Mouse (Mus musculus): ENCODE data around the gene Fam50a. TPM values are rescaled to one million over a fixed set of nuclear protein-coding genes. Genes with fewer than 3 reads are reported as not detected.
"Not testable (repeated sequence)": the region's sequence is repeated elsewhere in the genome, so short reads cannot be mapped to it uniquely, and the experiment has no call there.

Fam50a gene
- polyA plus RNA-seq, 1 experiment: 50.7 TPM

GRCm38 (mm10) chrX:74353467-74353770, 40.6 kb downstream of the Fam50a start, which contains the start of gene Lage3:
Gene Lage3 (minus strand): TSS chrX:74353618.
- H3K4me1 ChIP-seq (ENCODE audit: control insufficient read depth, insufficient read depth, low read length): no peaks in the 10 kb centered on the region
- peak within 1 kb of the TSS; percentile 91 for H3K4me3 ChIP-seq (replicated peaks; ENCODE audit: insufficient read depth, low read depth, low read length)
- 2% methylated on average over 11 of the region's 22 CpGs for WGBS
- peak within 1 kb of the TSS; percentile 34; the same call in 1 of the 2 replicates for H3K27ac ChIP-seq (ENCODE audit: insufficient read depth, low read length)
- TF ChIP-seq POLR2A (IDR thresholded peaks at IDR 0.05; ENCODE audit: borderline replicate concordance, insufficient read depth, low read length) (peak; percentile 76; the same call in 1 of the 2 replicates), CTCF (IDR thresholded peaks at IDR 0.05; ENCODE audit: borderline replicate concordance, insufficient read depth, low read depth, low read length) (no peak)
- peak; percentile 83 to 85 for DNase-seq
- H3K27me3 ChIP-seq (ENCODE audit: control insufficient read depth, insufficient read depth, low read length): no peaks in the 10 kb centered on the region

- not testable (repeated sequence) for DNase-seq; H3K27ac ChIP-seq (ENCODE audit: insufficient read depth, low read length); H3K4me3 ChIP-seq (replicated peaks; ENCODE audit: insufficient read depth, low read depth, low read length); H3K4me1 ChIP-seq (ENCODE audit: control insufficient read depth, insufficient read depth, low read length); H3K27me3 ChIP-seq (ENCODE audit: control insufficient read depth, insufficient read depth, low read length)
- 86% methylated on average over 3 of the region's 3 CpGs for WGBS
Observed at GRCm38 (mm10) chrX:74357069-74357468, 44.2 kb downstream of the Fam50a start.

GRCm38 (mm10) chrX:74359171-74359570, 46.3 kb downstream of the Fam50a start:
- 47% methylated on average over 11 of the region's 11 CpGs for WGBS
- H3K4me1 ChIP-seq (ENCODE audit: control insufficient read depth, insufficient read depth, low read length): no peaks in the 10 kb centered on the region
- no peak overlapping the region for H3K4me3 ChIP-seq (replicated peaks; ENCODE audit: insufficient read depth, low read depth, low read length)
- no peak for DNase-seq
- no peaks in the 10 kb centered on the region for H3K27me3 ChIP-seq (ENCODE audit: control insufficient read depth, insufficient read depth, low read length)
- no peak overlapping the region for H3K27ac ChIP-seq (ENCODE audit: insufficient read depth, low read length)
- no peak for TF ChIP-seq CTCF (IDR thresholded peaks at IDR 0.05; ENCODE audit: borderline replicate concordance, insufficient read depth, low read depth, low read length)
- TF ChIP-seq POLR2A (IDR thresholded peaks at IDR 0.05; ENCODE audit: borderline replicate concordance, insufficient read depth, low read length): no peak

GRCm38 (mm10) chrX:74367512-74367911, 54.7 kb downstream of the Fam50a start:
- H3K27ac ChIP-seq (ENCODE audit: insufficient read depth, low read length): peak overlapping the region; percentile 33; the same call in 1 of the 2 replicates
- WGBS: 20% methylated on average over 10 of the region's 10 CpGs
- TF ChIP-seq CTCF (IDR thresholded peaks at IDR 0.05; ENCODE audit: borderline replicate concordance, insufficient read depth, low read depth, low read length): no peak
- TF ChIP-seq POLR2A (IDR thresholded peaks at IDR 0.05; ENCODE audit: borderline replicate concordance, insufficient read depth, low read length): no peak
- H3K4me1 ChIP-seq (ENCODE audit: control insufficient read depth, insufficient read depth, low read length): no peaks in the 10 kb centered on the region
- H3K4me3 ChIP-seq (replicated peaks; ENCODE audit: insufficient read depth, low read depth, low read length): peak overlapping the region; percentile 80
- no peak for DNase-seq
- no peaks in the 10 kb centered on the region for H3K27me3 ChIP-seq (ENCODE audit: control insufficient read depth, insufficient read depth, low read length)

- Histone ChIP-seq H3K4me1 (ENCODE audit: control insufficient read depth, insufficient read depth, low read length) (no peaks in the 10 kb centered on the region), H3K27me3 (ENCODE audit: control insufficient read depth, insufficient read depth, low read length) (no peaks in the 10 kb centered on the region), H3K4me3 (replicated peaks; ENCODE audit: insufficient read depth, low read depth, low read length) (peak overlapping the region; percentile 80), H3K27ac (ENCODE audit: insufficient read depth, low read length) (peak overlapping the region; percentile 75; the same call in 1 of the 2 replicates)
- TF ChIP-seq CTCF (IDR thresholded peaks at IDR 0.05; ENCODE audit: borderline replicate concordance, insufficient read depth, low read depth, low read length) (peak; percentile 31; the same call in 1 of the 2 replicates), POLR2A (IDR thresholded peaks at IDR 0.05; ENCODE audit: borderline replicate concordance, insufficient read depth, low read length) (0 out of 2 replicates have a peak, but pooled peaks have one; percentile 16)
- WGBS: 6% methylated on average over 46 of the region's 49 CpGs
- DNase-seq: peak; percentile 74 to 75
Observed at GRCm38 (mm10) chrX:74368209-74368909, 55.5 kb downstream of the Fam50a start.

Other genes with a start within 250 kb of the Fam50a start
- 0.57 TPM in 1 of 2 replicates, not detected in the other for gene Opn1mw, start 185.6 kb upstream of the Fam50a start, polyA plus RNA-seq (2012; rRNA removed)
- 30.7 and 34.0 TPM in 2 replicates for gene Mecp2, start 177.7 kb upstream of the Fam50a start, polyA plus RNA-seq (2012; rRNA removed)
- gene Tex28, start 145.2 kb upstream of the Fam50a start, polyA plus RNA-seq (2012; rRNA removed): not detected in 2 replicates
- 0.05 TPM in 1 of 2 replicates, not detected in the other for gene Tktl1, start 135.8 kb upstream of the Fam50a start, polyA plus RNA-seq (2012; rRNA removed)
- gene Flna, start 63.2 kb upstream of the Fam50a start, polyA plus RNA-seq (2012; rRNA removed): 141 and 162 TPM in 2 replicates
- 49.0 and 53.6 TPM in 2 replicates for gene Emd, start 58.3 kb upstream of the Fam50a start, polyA plus RNA-seq (2012; rRNA removed)
- gene Rpl10, start 42.2 kb upstream of the Fam50a start, polyA plus RNA-seq (2012; rRNA removed): 511 and 570 TPM in 2 replicates
- gene Taz, start 31.1 kb upstream of the Fam50a start, polyA plus RNA-seq (2012; rRNA removed): 99.4 and 100 TPM in 2 replicates
- gene Dnase1l1, start 30.7 kb upstream of the Fam50a start, polyA plus RNA-seq (2012; rRNA removed): 6.4 and 7.5 TPM in 2 replicates
- 506 and 526 TPM in 2 replicates for gene Atp6ap1, start 15.9 kb upstream of the Fam50a start, polyA plus RNA-seq (2012; rRNA removed)
- gene Gdi1, start 8.0 kb upstream of the Fam50a start, polyA plus RNA-seq (2012; rRNA removed): 843 and 859 TPM in 2 replicates
- gene Plxna3, start 16.0 kb downstream of the Fam50a start, polyA plus RNA-seq (2012; rRNA removed): 52.5 and 69.2 TPM in 2 replicates
- 68.3 and 72.2 TPM in 2 replicates for gene Lage3, start 40.6 kb downstream of the Fam50a start, polyA plus RNA-seq (2012; rRNA removed)
- gene Ubl4a, start 60.2 kb downstream of the Fam50a start, polyA plus RNA-seq (2012; rRNA removed): 82.0 and 85.3 TPM in 2 replicates
- 4.2 and 4.7 TPM in 2 replicates for gene Slc10a3, start 60.3 kb downstream of the Fam50a start, polyA plus RNA-seq (2012; rRNA removed)
- 31.8 and 36.0 TPM in 2 replicates for gene Fam3a, start 80.2 kb downstream of the Fam50a start, polyA plus RNA-seq (2012; rRNA removed)
- gene Ikbkg, start 80.3 kb downstream of the Fam50a start, polyA plus RNA-seq (2012; rRNA removed): 22.3 TPM in 2 replicates
- gene G6pdx, start 116.2 kb downstream of the Fam50a start, polyA plus RNA-seq (2012; rRNA removed): 64.7 and 65.4 TPM in 2 replicates
- not detected in 2 replicates for gene Gm6880, start 168.4 kb downstream of the Fam50a start, polyA plus RNA-seq (2012; rRNA removed)